Mouse (Mus musculus): ENCODE measurements at regions not wholly inside any gene's neighbourhood (a gene's known extent, or its start where the extent isn't known, plus 50 kb on each side); places are given as distances from the start of the nearest gene placed in this dataset.

DNA sequence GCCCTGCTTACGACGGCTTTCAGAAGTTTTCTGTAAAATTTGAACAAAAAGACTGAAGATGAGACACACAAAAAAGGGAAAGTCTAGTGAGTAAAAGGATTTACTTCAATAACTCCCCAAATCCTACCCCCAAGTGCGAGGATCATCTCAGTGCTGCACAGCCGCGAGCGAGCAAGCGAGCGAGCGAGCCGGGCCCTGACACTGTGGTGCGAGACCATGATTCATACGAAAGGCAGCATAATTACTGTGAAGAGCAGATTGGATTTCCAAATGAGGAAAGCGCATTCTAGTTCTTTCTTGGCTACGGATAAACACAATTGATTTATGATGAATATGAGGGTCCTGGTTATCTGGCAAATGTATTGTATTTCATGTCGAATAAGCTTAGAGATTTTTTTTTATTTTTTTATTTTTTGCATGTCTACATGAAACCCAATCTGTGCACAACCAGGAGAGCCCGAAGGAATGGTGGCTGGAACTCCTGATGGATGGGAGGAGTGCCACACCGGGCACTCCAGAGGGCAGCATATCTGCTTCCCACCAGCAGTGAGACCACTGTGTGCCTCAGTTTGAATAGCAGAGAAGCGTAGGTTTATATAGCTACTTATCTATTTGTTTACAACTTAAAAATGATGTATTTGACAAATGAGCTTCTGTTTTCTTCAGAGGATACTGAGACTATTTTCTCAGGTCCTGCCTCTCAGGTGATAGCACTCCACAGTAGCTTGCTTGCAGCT, 106.9 kb upstream of the Fam241a start:
- TF ChIP-seq CTCF (IDR thresholded peaks at IDR 0.05; ENCODE audit: extremely low read depth, insufficient read length, insufficient replicate concordance, low read depth, low read length), result no peak
- TF ChIP-seq POLR2A (IDR thresholded peaks at IDR 0.05; ENCODE audit: low read depth, low read length), result no peak

Data from small intestine, adult 2 months (tissue).